Mouse (Mus musculus): ENCODE data around the gene Mccc1. TPM values are rescaled to one million over a fixed set of nuclear protein-coding genes. Genes with fewer than 3 reads are reported as not detected.

Gene Mccc1
- total and polyA plus RNA-seq, 3 experiments = 10.0 to 30.0 (median 13.4) TPM

DNA sequence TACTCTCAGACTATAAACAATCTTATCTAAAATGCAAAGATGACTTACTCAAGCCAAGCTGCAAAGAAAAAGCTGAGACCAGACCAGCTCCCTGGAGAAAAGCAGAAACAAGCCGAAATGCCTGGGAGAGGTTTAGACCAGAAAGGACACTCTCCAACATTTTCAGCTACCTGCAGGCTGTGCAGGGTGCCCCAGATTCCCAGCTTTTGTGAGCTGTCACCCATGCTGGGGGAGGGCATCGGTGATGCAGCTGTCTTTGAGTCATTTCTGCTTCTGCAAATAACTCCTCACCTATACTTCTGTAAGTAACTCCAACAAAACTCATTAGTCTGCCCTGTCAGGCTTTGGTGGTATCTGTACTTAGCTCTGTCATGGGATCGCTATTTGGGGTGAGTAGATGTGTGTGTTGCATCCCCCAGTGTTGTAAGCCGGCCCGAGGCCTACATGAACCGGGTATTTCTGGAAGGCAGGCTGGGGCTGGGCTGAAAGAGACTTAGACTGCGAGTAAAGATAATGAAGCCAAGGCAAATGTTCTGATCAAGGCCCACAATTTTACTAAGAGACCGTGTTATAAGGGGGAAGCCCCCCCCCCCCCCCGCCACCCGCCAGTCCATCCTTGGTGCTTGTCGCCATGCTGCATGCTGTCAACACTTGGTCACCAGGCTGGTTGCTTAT, 45.4 kb downstream of the Mccc1 start:
- in situ Hi-C loops (cut with MboI; ENCODE audit: low pct_ligation_motif_present, low pct_unique_long_range_greater_than_20kb, low sequenced_read_pairs) (loop anchor here (10.0 kb wide), 1 partner anchor 260 kb away; no protein-coding TSS in a partner anchor), dilution Hi-C loops (cut with MboI; ENCODE audit: extremely low pct_ligation_motif_present, extremely low pct_unique_long_range_greater_than_20kb, low sequenced_read_pairs) (no loop called here)
- H3K4me1 ChIP-seq (ENCODE audit: control insufficient read depth in 1 of 2, insufficient read depth in 2 of 2) = no peaks in the 10 kb centered on the region
- no peak for DNase-seq (ENCODE audit: extremely low read depth)
- H3K27ac ChIP-seq (ENCODE audit: insufficient read depth, low read depth) = no peak overlapping the region
- H3K79me2 ChIP-seq (replicated peaks; ENCODE audit: control insufficient read depth, extremely low read depth, insufficient read depth, poor library complexity, severe bottlenecking) = no peaks in the 10 kb centered on the region
- peaks cover 7 to 53% of the 10 kb centered on the region in 2 experiments for H3K36me3 ChIP-seq (replicated peaks in 1 of 2; ENCODE audit: control insufficient read depth in 1 of 2, insufficient read depth in 1 of 2, low read length in 1 of 2)
- no peak overlapping the region for H3K4me2 ChIP-seq (ENCODE audit: insufficient read depth, low read depth, poor library complexity, severe bottlenecking)
- peaks cover 6% of the 10 kb centered on the region for H3K9me3 ChIP-seq (replicated peaks; ENCODE audit: low read length)
- H3K9ac ChIP-seq (ENCODE audit: insufficient read depth, low read depth) = no peak overlapping the region
- no peak for TF ChIP-seq MYC (IDR thresholded peaks at IDR 0.05; ENCODE audit: low read depth, low read length)
- no peak for TF ChIP-seq UBTF (IDR thresholded peaks at IDR 0.05; ENCODE audit: low read depth, low read length)
- TF ChIP-seq TCF12 (IDR thresholded peaks at IDR 0.05; ENCODE audit: low read depth, low read length) = no peak
- TF ChIP-seq EP300 (IDR thresholded peaks at IDR 0.05; ENCODE audit: low read length) = no peak
- TF ChIP-seq HCFC1 (IDR thresholded peaks at IDR 0.05; ENCODE audit: low read depth, low read length) = no peak
- TF ChIP-seq CHD2 (IDR thresholded peaks at IDR 0.05; ENCODE audit: low read length) = no peak
- TF ChIP-seq JUN (IDR thresholded peaks at IDR 0.05; ENCODE audit: insufficient read depth, low read depth, low read length) = no peak
- TF ChIP-seq MAX (IDR thresholded peaks at IDR 0.05; ENCODE audit: low read length) = no peak
- no peak for TF ChIP-seq SIN3A (IDR thresholded peaks at IDR 0.05; ENCODE audit: low read length)
- no peak for TF ChIP-seq ZNF384 (IDR thresholded peaks at IDR 0.05; ENCODE audit: low read depth, low read length)
- no peak for TF ChIP-seq CHD1 (IDR thresholded peaks at IDR 0.05; ENCODE audit: low read depth, low read length)
- no peak for TF ChIP-seq ZKSCAN1 (IDR thresholded peaks at IDR 0.05; ENCODE audit: borderline replicate concordance, low read depth, low read length)
- no peak for TF ChIP-seq ZMIZ1 (IDR thresholded peaks at IDR 0.05; ENCODE audit: low read depth, low read length)
- TF ChIP-seq JUND (conservative IDR thresholded peaks at IDR 0.05; ENCODE audit: low read depth, low read length) = no peak
- no peak for TF ChIP-seq RCOR1 (conservative IDR thresholded peaks at IDR 0.05; ENCODE audit: low read depth, low read length)
- no peak for TF ChIP-seq SMC3 (IDR thresholded peaks at IDR 0.05; ENCODE audit: low read depth, low read length)
- TF ChIP-seq E2F4 (IDR thresholded peaks at IDR 0.05; ENCODE audit: insufficient replicate concordance, low read depth, low read length) = no peak
- TF ChIP-seq BHLHE40 (IDR thresholded peaks at IDR 0.05; ENCODE audit: low read depth, low read length) = no peak
- TF ChIP-seq MAZ (IDR thresholded peaks at IDR 0.05; ENCODE audit: low read depth, low read length) = no peak
- H3K4me3 ChIP-seq (replicated peaks in 1 of 3; ENCODE audit: low read depth in 2 of 3, low read length in 2 of 3, poor library complexity in 1 of 3) = no peak overlapping the region
- no peaks in the 10 kb centered on the region for H3K27me3 ChIP-seq (replicated peaks)

DNA sequence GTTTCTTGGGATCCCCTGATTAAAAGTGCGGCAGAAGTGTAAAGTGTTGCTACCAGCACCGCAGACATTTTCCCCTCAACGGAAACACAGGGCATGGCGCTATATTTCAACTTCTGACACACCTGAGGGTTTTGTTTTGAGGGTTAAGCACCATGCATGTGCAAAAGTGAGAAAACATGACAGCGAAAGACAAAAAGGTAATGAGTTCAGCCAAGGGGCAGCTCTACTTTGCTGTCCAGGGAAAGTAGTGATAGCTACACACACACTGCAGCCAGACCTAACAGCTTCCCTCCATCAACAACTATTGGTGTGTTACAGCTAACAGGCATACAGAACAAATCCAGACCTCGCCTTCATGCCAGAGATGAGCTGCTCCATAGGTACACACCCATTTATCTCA, 46.7 kb downstream of the Mccc1 start:
- Histone ChIP-seq H3K4me3 (replicated peaks in 1 of 3; ENCODE audit: low read depth in 2 of 3, low read length in 2 of 3, poor library complexity in 1 of 3) (no peak overlapping the region), H3K79me2 (replicated peaks; ENCODE audit: control insufficient read depth, extremely low read depth, insufficient read depth, poor library complexity, severe bottlenecking) (no peaks in the 10 kb centered on the region), H3K9me3 (replicated peaks; ENCODE audit: low read length) (peaks cover 6% of the 10 kb centered on the region), H3K27ac (ENCODE audit: insufficient read depth, low read depth) (no peak overlapping the region), H3K4me1 (ENCODE audit: control insufficient read depth in 1 of 2, insufficient read depth in 2 of 2) (no peaks in the 10 kb centered on the region), H3K9ac (ENCODE audit: insufficient read depth, low read depth) (no peak overlapping the region), H3K4me2 (ENCODE audit: insufficient read depth, low read depth, poor library complexity, severe bottlenecking) (no peak overlapping the region), H3K27me3 (replicated peaks) (no peaks in the 10 kb centered on the region), H3K36me3 (replicated peaks in 1 of 2; ENCODE audit: control insufficient read depth in 1 of 2, insufficient read depth in 1 of 2, low read length in 1 of 2) (peaks cover 4 to 43% of the 10 kb centered on the region in 2 experiments)
- no peak for TF ChIP-seq ZKSCAN1 (IDR thresholded peaks at IDR 0.05; ENCODE audit: borderline replicate concordance, low read depth, low read length)
- TF ChIP-seq E2F4 (IDR thresholded peaks at IDR 0.05; ENCODE audit: insufficient replicate concordance, low read depth, low read length) = no peak
- TF ChIP-seq NELFE (IDR thresholded peaks at IDR 0.05; ENCODE audit: low read depth, low read length) = no peak
- no peak for TF ChIP-seq MAFK (IDR thresholded peaks at IDR 0.05; ENCODE audit: insufficient replicate concordance, low read length)
- no peak for TF ChIP-seq ELF1 (IDR thresholded peaks at IDR 0.05; ENCODE audit: low read depth, low read length)
- TF ChIP-seq SMC3 (IDR thresholded peaks at IDR 0.05; ENCODE audit: low read depth, low read length) = no peak
- no peak for TF ChIP-seq KAT2A (IDR thresholded peaks at IDR 0.05; ENCODE audit: insufficient replicate concordance, low read length)
- TF ChIP-seq IRF4 (IDR thresholded peaks at IDR 0.05; ENCODE audit: low read depth, low read length) = no peak
- dilution Hi-C loops (cut with MboI; ENCODE audit: extremely low pct_ligation_motif_present, extremely low pct_unique_long_range_greater_than_20kb, low sequenced_read_pairs) (no loop called here), in situ Hi-C loops (cut with MboI; ENCODE audit: low pct_ligation_motif_present, low pct_unique_long_range_greater_than_20kb, low sequenced_read_pairs) (loop anchor here (10.0 kb wide), 1 partner anchor 259 kb away; no protein-coding TSS in a partner anchor)
- no peak for DNase-seq (ENCODE audit: extremely low read depth)
